Mouse (Mus musculus) heart, embryonic 14.5 days (tissue): ENCODE measurements around the gene Ndufaf5. TPM values are rescaled to one million over a fixed set of nuclear protein-coding genes. Genes with fewer than 3 reads are reported as not detected.
A peak's percentile ranks its signal among the peaks of the same experiment; 100 is the strongest.

Experiments
- ATAC-seq: fragments of 200-750 bp; cut with Nextera tagmentation; 2 replicates; pipeline ENCODE4 v1.8.0; 2017; ENCODE audit warnings: low read depth, moderate TSS enrichment; ENCODE audit not compliant: insufficient number of reproducible peaks, insufficient read depth, low FRiP score
- H3K27ac ChIP-seq, 2 experiments: fragments of 200-500 bp in 1 of 2; fragments of 300-500 bp in 1 of 2; sonication (generic) in 1 of 2; replicated peaks in 1 of 2; 2 replicates each; pipeline ENCODE4 v1.5.1; 2012 to 2014; ENCODE audit warnings: low read depth in 2 of 2, low read length in 2 of 2, control low read depth in 1 of 2, mild to moderate bottlenecking in 1 of 2, mixed read lengths in 1 of 2; ENCODE audit not compliant: control insufficient read depth in 1 of 2, insufficient read depth in 1 of 2
- H3K27me3 ChIP-seq: fragments of 300-500 bp; sonication (generic); 2 replicates; pipeline ENCODE4 v1.6.1; 2014; ENCODE audit warnings: mild to moderate bottlenecking, low read length, control low read depth; ENCODE audit not compliant: control insufficient read depth, insufficient read depth
- H3K36me3 ChIP-seq: fragments of 300-500 bp; sonication (generic); 2 replicates; pipeline ENCODE4 v1.6.1; 2014; ENCODE audit warnings: mild to moderate bottlenecking, control low read depth, low read length, mixed read lengths; ENCODE audit not compliant: control insufficient read depth, insufficient read depth
- H3K4me1 ChIP-seq, 2 experiments: fragments of 200-500 bp in 1 of 2; fragments of 300-500 bp in 1 of 2; sonication (generic) in 1 of 2; 2 replicates each; pipeline ENCODE4 v1.6.1; 2012 to 2014; ENCODE audit warnings: low read length in 2 of 2, control low read depth in 1 of 2, mixed read lengths in 1 of 2; ENCODE audit not compliant: control insufficient read depth in 2 of 2, insufficient read depth in 2 of 2
- H3K4me2 ChIP-seq: fragments of 300-500 bp; sonication (generic); 2 replicates; pipeline ENCODE4 v1.6.1; 2014; ENCODE audit warnings: mild to moderate bottlenecking, low read length
- H3K4me3 ChIP-seq, 2 experiments: fragments of 200-500 bp in 1 of 2; fragments of 300-500 bp in 1 of 2; sonication (generic) in 1 of 2; 2 replicates each; pipeline ENCODE4 v1.5.1; 2012 to 2014; ENCODE audit warnings: low read length in 2 of 2, mild to moderate bottlenecking in 2 of 2, control low read depth in 1 of 2, low read depth in 1 of 2, moderate library complexity in 1 of 2; ENCODE audit not compliant: control insufficient read depth in 1 of 2, insufficient read depth in 1 of 2
- H3K9ac ChIP-seq: fragments of 300-500 bp; sonication (generic); 2 replicates; pipeline ENCODE4 v1.6.1; 2014; ENCODE audit warnings: mild to moderate bottlenecking, low read length
- H3K9me3 ChIP-seq: fragments of 300-500 bp; sonication (generic); 2 replicates; pipeline ENCODE4 v1.6.1; 2016; ENCODE audit warnings: low read length, control low read depth; ENCODE audit not compliant: control insufficient read depth
- WGBS: fragments of 180-500 bp; shearing (Covaris S2); extraction: QIAGEN DNeasy Blood & Tissue Kit; methylation state at CpG from one replicate; pipeline ENCODE4 v1.1.7; 2014; 5-methylcytosine and 5-hydroxymethylcytosine counted together
- polyA plus RNA-seq: library from polyadenylated mRNA; unstranded; fragments of >200 nt; fragmentation: Nextera tagmentation; extraction: Ambion mirVana; gene quantifications from 2 replicates; pipeline ENCODE4 v1.2.1, GENCODE M21; 2014

Gene Ndufaf5
- polyA plus RNA-seq, 1 experiment from 2014 or later = 36.1 TPM

DNA sequence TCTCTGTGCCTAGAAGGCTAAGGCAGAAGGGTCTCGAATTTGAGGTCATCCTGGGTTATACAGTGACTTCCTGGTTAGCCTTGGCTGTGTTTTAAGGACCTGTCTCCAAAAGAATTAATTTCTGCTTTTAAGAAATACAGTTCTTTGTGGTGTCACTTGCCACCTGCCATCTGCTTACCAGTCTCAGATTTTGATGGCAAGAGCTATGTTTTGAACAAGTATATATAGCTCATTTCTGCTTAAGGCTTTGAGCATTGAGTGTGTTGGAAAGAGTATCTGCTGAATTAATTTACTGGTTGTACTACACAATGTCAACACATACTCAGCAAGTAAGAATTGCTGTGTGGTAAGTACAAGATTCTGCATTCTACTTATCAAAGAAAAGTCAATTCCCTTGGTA, 59.8 kb downstream of the Ndufaf5 start:
- Histone ChIP-seq H3K4me1 (no peaks in the 10 kb centered on the region), H3K9ac (no peak overlapping the region), H3K4me2 (no peak overlapping the region), H3K27ac (no peak overlapping the region), H3K36me3 (no peaks in the 10 kb centered on the region), H3K9me3 (no peaks in the 10 kb centered on the region), H3K4me3 (no peak overlapping the region), H3K27me3 (no peaks in the 10 kb centered on the region)
- 51% methylated on average over 1 of the region's 1 CpGs for WGBS
- ATAC-seq = no peak

DNA sequence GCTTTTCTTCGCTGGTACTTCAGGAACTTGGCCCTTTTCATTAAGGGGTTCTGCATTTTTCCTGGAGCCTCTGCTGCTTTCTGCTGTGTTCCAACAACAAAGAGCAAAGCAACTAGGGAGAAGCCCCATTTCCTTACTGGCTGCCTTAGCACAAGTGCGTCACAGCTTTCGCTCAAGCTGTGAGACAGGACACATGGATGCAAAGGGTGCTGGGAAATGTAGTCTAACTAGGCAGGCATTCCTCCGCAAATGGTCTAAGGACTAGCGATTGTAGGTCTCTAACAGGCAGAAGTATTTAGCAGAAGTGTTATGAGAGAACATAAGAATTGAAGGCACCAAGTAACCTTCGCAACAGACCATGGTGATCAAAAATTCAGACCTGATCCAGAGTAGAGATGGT, 66.8 kb downstream of the Ndufaf5 start:
- no peaks in the 10 kb centered on the region for H3K27me3 ChIP-seq
- no peak overlapping the region for H3K4me3 ChIP-seq
- no peaks in the 10 kb centered on the region for H3K36me3 ChIP-seq
- no peak for ATAC-seq
- H3K4me1 ChIP-seq = peaks cover 0 to 2% of the 10 kb centered on the region in 2 experiments; a peak in 1 of 4 replicates
- no peak overlapping the region for H3K27ac ChIP-seq
- no peak overlapping the region for H3K9ac ChIP-seq
- WGBS = 49% methylated on average over 6 of the region's 6 CpGs
- 0 out of 2 replicates have a peak overlapping the region, but pooled peaks have one; percentile 14 for H3K4me2 ChIP-seq
- no peaks in the 10 kb centered on the region for H3K9me3 ChIP-seq

DNA sequence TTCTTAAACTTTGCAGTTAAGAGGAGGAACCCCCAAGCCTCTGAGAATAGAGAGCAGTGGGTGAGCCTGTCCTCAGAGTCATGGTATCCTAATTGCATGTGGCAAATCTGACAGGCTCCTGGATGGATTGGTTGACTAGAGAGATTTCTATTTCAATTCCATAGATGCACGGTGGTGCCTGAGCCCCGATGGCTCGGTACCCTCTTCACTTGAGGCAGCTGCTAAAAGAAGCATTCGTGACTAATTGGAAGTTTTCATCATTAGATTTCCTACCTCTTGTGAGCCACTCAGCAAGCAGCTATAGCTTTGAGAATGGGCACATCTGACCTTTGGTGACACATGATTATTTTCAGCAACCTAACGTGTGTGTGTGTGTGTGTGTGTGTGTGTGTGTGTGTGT, 71.9 kb downstream of the Ndufaf5 start:
- H3K4me2 ChIP-seq = no peak overlapping the region
- H3K9me3 ChIP-seq = no peaks in the 10 kb centered on the region
- H3K4me3 ChIP-seq = no peak overlapping the region
- H3K27ac ChIP-seq = no peak overlapping the region
- no peak for ATAC-seq
- H3K36me3 ChIP-seq = no peaks in the 10 kb centered on the region
- WGBS = 68% methylated on average over 5 of the region's 5 CpGs
- no peak overlapping the region for H3K9ac ChIP-seq
- H3K27me3 ChIP-seq = no peaks in the 10 kb centered on the region
- no peaks in the 10 kb centered on the region for H3K4me1 ChIP-seq

DNA sequence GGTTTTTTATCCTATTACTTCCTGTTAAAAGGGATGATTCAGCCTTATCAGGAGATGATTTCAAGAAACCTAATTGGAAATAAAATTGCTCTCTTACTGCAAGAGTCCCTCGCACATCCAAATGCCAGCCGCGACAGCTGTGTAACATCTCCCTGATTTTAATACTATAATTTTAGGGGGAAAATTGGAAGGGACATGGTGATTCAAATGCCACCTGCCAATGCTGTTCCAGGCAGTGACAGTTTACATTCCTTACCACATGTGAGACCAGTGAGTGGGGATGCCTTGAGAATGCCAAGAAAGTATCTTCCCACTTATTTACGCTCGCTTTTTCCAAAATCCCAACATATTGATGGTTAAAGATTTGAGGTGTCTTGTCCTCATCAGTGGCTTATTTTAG, 72.7 kb downstream of the Ndufaf5 start:
- ATAC-seq = no peak
- no peak overlapping the region for H3K9ac ChIP-seq

More for the DNA sequence above, 72.7 kb downstream of the Ndufaf5 start:
- Histone ChIP-seq H3K27ac (no peak overlapping the region), H3K27me3 (no peaks in the 10 kb centered on the region), H3K9me3 (no peaks in the 10 kb centered on the region), H3K4me1 (no peaks in the 10 kb centered on the region), H3K36me3 (no peaks in the 10 kb centered on the region), H3K4me3 (no peak overlapping the region), H3K4me2 (no peak overlapping the region)
- WGBS = 92% methylated on average over 5 of the region's 5 CpGs

Other genes starting within 250 kb of the Ndufaf5 start
- gene Tasp1, start 103.8 kb upstream of the Ndufaf5 start, polyA plus RNA-seq = 12.8 and 13.6 TPM in 2 replicates
- gene Gm17374, start 18.6 kb upstream of the Ndufaf5 start, polyA plus RNA-seq = not detected in 2 replicates
- gene Esf1, start 85 bp upstream of the Ndufaf5 start, polyA plus RNA-seq = 14.7 and 15.6 TPM in 2 replicates
- not detected in 2 replicates for gene Sel1l2, start 219.1 kb downstream of the Ndufaf5 start, polyA plus RNA-seq
- 19.8 and 21.3 TPM in 2 replicates for gene Macrod2, start 224.7 kb downstream of the Ndufaf5 start, polyA plus RNA-seq